Mouse (Mus musculus) lung, embryonic 16.5 days (tissue): ENCODE data around the gene Atp2c2. TPM values are rescaled to one million over a fixed set of nuclear protein-coding genes. Genes with fewer than 3 reads are reported as not detected.

Experiments used
- ATAC-seq: fragments of 200-750 bp; cut with Nextera tagmentation; 2 replicates; pipeline ENCODE4 v1.8.0; 2017; ENCODE audit warnings: low read depth, mild to moderate bottlenecking, moderate library complexity
- H3K27ac ChIP-seq: fragments of 300-500 bp; sonication (generic); 2 replicates; pipeline ENCODE4 v1.5.1; 2014; ENCODE audit warnings: mild to moderate bottlenecking, control low read depth, low read length
- H3K27me3 ChIP-seq: fragments of 300-500 bp; sonication (generic); 2 replicates; pipeline ENCODE4 v1.6.1; 2014; ENCODE audit warnings: low read depth, low read length, mixed read lengths; ENCODE audit not compliant: control insufficient read depth, insufficient read depth
- H3K36me3 ChIP-seq: fragments of 300-500 bp; sonication (generic); 2 replicates; pipeline ENCODE4 v1.6.1; 2014; ENCODE audit warnings: low read length; ENCODE audit not compliant: control insufficient read depth, insufficient read depth
- H3K4me1 ChIP-seq: fragments of 300-500 bp; sonication (generic); replicated peaks from 2 replicates; pipeline ENCODE4 v1.6.1; 2014; ENCODE audit warnings: low read length, mixed read lengths; ENCODE audit not compliant: control insufficient read depth, insufficient read depth
- H3K4me2 ChIP-seq: fragments of 300-500 bp; sonication (generic); 2 replicates; pipeline ENCODE4 v1.6.1; 2014; ENCODE audit warnings: low read depth, low read length, control low read depth
- H3K4me3 ChIP-seq: fragments of 300-500 bp; sonication (generic); 2 replicates; pipeline ENCODE4 v1.5.1; 2014; ENCODE audit warnings: mild to moderate bottlenecking, low read length, control low read depth
- H3K9ac ChIP-seq: fragments of 300-500 bp; sonication (generic); 2 replicates; pipeline ENCODE4 v1.6.1; 2014; ENCODE audit warnings: low read length, control low read depth
- H3K9me3 ChIP-seq: fragments of 300-500 bp; sonication (generic); 2 replicates; pipeline ENCODE4 v1.6.1; 2016; ENCODE audit warnings: low read length; ENCODE audit not compliant: control insufficient read depth
- WGBS: fragments of 180-500 bp; shearing (Covaris S2); extraction: QIAGEN DNeasy Blood & Tissue Kit; methylation state at CpG from one replicate; pipeline ENCODE4 v1.1.7; 2014; 5-methylcytosine and 5-hydroxymethylcytosine counted together
- polyA plus RNA-seq: library from polyadenylated mRNA; unstranded; fragments of >200 nt; fragmentation: Nextera tagmentation; extraction: Ambion mirVana; gene quantifications from 2 replicates; pipeline ENCODE4 v1.2.1, GENCODE M21; 2015

Atp2c2 gene
- polyA plus RNA-seq, 1 experiment from 2014 or later, result 4.0 TPM

GRCm38 (mm10) chr8:119794689-119795088 lies 94.9 kb downstream of the Atp2c2 start:
- Histone ChIP-seq H3K27ac (no peak overlapping the region), H3K27me3 (no peaks in the 10 kb centered on the region), H3K4me2 (no peak overlapping the region), H3K9me3 (no peaks in the 10 kb centered on the region), H3K9ac (no peak overlapping the region), H3K36me3 (no peaks in the 10 kb centered on the region), H3K4me3 (no peak overlapping the region), H3K4me1 (peaks cover 16% of the 10 kb centered on the region)
- no peak for ATAC-seq
- WGBS, result 49% methylated on average over 7 of the region's 7 CpGs

- no peak overlapping the region for H3K4me2 ChIP-seq
- no peak overlapping the region for H3K9ac ChIP-seq
- no peaks in the 10 kb centered on the region for H3K27me3 ChIP-seq
- H3K27ac ChIP-seq, result no peak overlapping the region
- H3K36me3 ChIP-seq, result no peaks in the 10 kb centered on the region
- no peak for ATAC-seq
- H3K4me1 ChIP-seq, result peaks cover 16% of the 10 kb centered on the region
- no peak overlapping the region for H3K4me3 ChIP-seq
- H3K9me3 ChIP-seq, result no peaks in the 10 kb centered on the region
- 72% methylated on average over 3 of the region's 3 CpGs for WGBS
These were observed 95.8 kb downstream of the Atp2c2 start for GRCm38 (mm10) chr8:119795651-119796050.

- Histone ChIP-seq H3K4me1 (peaks cover 10% of the 10 kb centered on the region), H3K9ac (peak overlapping the region; percentile 37), H3K27ac (0 out of 2 replicates have a peak overlapping the region, but pooled peaks have one; percentile 13), H3K27me3 (no peaks in the 10 kb centered on the region), H3K36me3 (no peaks in the 10 kb centered on the region), H3K4me3 (peak overlapping the region; percentile 15; the same call in 1 of the 2 replicates), H3K4me2 (peak overlapping the region; percentile 51), H3K9me3 (no peaks in the 10 kb centered on the region)
- peak; percentile 75 for ATAC-seq
- WGBS, result 7% methylated on average over 15 of the region's 15 CpGs
These were observed 98.6 kb downstream of the Atp2c2 start for GRCm38 (mm10) chr8:119798170-119798964.

- H3K9me3 ChIP-seq, result no peaks in the 10 kb centered on the region
- no peak overlapping the region for H3K4me3 ChIP-seq
- no peak for ATAC-seq
- WGBS, result 66% methylated on average over 2 of the region's 2 CpGs
- H3K4me2 ChIP-seq, result peak overlapping the region; percentile 51
- H3K36me3 ChIP-seq, result no peaks in the 10 kb centered on the region
- no peaks in the 10 kb centered on the region for H3K27me3 ChIP-seq
- peak overlapping the region; percentile 37; the same call in 1 of the 2 replicates for H3K9ac ChIP-seq
- peaks cover 10% of the 10 kb centered on the region for H3K4me1 ChIP-seq
- H3K27ac ChIP-seq, result no peak overlapping the region
These were observed 99.1 kb downstream of the Atp2c2 start for GRCm38 (mm10) chr8:119798965-119799264.

GRCm38 (mm10) chr8:119801168-119801567 lies 101.4 kb downstream of the Atp2c2 start:
- Histone ChIP-seq H3K27me3 (no peaks in the 10 kb centered on the region), H3K4me1 (peaks cover 10% of the 10 kb centered on the region), H3K9me3 (no peaks in the 10 kb centered on the region), H3K36me3 (no peaks in the 10 kb centered on the region), H3K27ac (no peak overlapping the region), H3K4me2 (no peak overlapping the region), H3K4me3 (no peak overlapping the region), H3K9ac (no peak overlapping the region)
- ATAC-seq, result no peak
- WGBS, result 21% methylated on average over 4 of the region's 4 CpGs

GRCm38 (mm10) chr8:119802592-119802991 lies 102.8 kb downstream of the Atp2c2 start:
- ATAC-seq, result no peak
- H3K27ac ChIP-seq, result no peak overlapping the region
- WGBS, result 89% methylated on average over 1 of the region's 1 CpGs
- H3K4me2 ChIP-seq, result no peak overlapping the region
- H3K4me3 ChIP-seq, result no peak overlapping the region
- no peaks in the 10 kb centered on the region for H3K9me3 ChIP-seq
- no peak overlapping the region for H3K9ac ChIP-seq
- H3K4me1 ChIP-seq, result peaks cover 13% of the 10 kb centered on the region
- H3K27me3 ChIP-seq, result no peaks in the 10 kb centered on the region
- H3K36me3 ChIP-seq, result no peaks in the 10 kb centered on the region

GRCm38 (mm10) chr8:119805275-119805674 lies 105.5 kb downstream of the Atp2c2 start:
- no peaks in the 10 kb centered on the region for H3K36me3 ChIP-seq
- 65% methylated on average over 8 of the region's 8 CpGs for WGBS
- H3K4me2 ChIP-seq, result no peak overlapping the region
- ATAC-seq, result no peak
- no peaks in the 10 kb centered on the region for H3K9me3 ChIP-seq
- H3K9ac ChIP-seq, result no peak overlapping the region
- no peak overlapping the region for H3K4me3 ChIP-seq
- H3K27ac ChIP-seq, result no peak overlapping the region
- H3K27me3 ChIP-seq, result no peaks in the 10 kb centered on the region
- H3K4me1 ChIP-seq, result peaks cover 2% of the 10 kb centered on the region; the same call in 1 of the 2 replicates

- no peak overlapping the region for H3K27ac ChIP-seq
- no peak overlapping the region for H3K4me3 ChIP-seq
- no peak overlapping the region for H3K4me2 ChIP-seq
- WGBS, result 58% methylated on average over 14 of the region's 14 CpGs
- no peaks in the 10 kb centered on the region for H3K36me3 ChIP-seq
- H3K9me3 ChIP-seq, result no peaks in the 10 kb centered on the region
- no peak overlapping the region for H3K9ac ChIP-seq
- H3K27me3 ChIP-seq, result no peaks in the 10 kb centered on the region
- 0 out of 2 replicates have a peak, but pooled peaks have one; percentile 12 for ATAC-seq
- H3K4me1 ChIP-seq, result peaks cover 2% of the 10 kb centered on the region; the same call in 1 of the 2 replicates
These were observed 106.8 kb downstream of the Atp2c2 start for GRCm38 (mm10) chr8:119806422-119807263.
